Comparison of ENCODE assay signal across 10 mouse cellular contexts in genomic region chr2:116020451-116020951, GRCm38 (mm10). TPM values are rescaled to one million over a fixed set of nuclear protein-coding genes. Genes with fewer than 3 reads are reported as not detected.
DNase-seq lines count a peak whose midpoint lies in the region; ATAC-seq and TF ChIP-seq lines count a peak whose summit lies in the region.
"Had no signal": no experiment of that assay in that cellular context is flagged by ENCODE, and none has a peak within 500 bp of the region (broad histone marks: within the 10 kb centered on the region; RNA-seq: fewer than 3 reads in every experiment).

No protein-coding gene starts in this region.

- peaks cover 2% of the 10 kb centered on the region; the same call in 1 of the 2 replicates for H3K36me3 ChIP-seq in heart, embryonic 16.5 days (ENCODE audit: control insufficient read depth, insufficient read depth)
- peaks cover 32% of the 10 kb centered on the region for H3K36me3 ChIP-seq in forebrain, embryonic 14.5 days (ENCODE audit: control insufficient read depth, insufficient read depth, low read length)
- no peaks in the 10 kb centered on the region for H3K36me3 ChIP-seq in limb, embryonic 15.5 days
- H3K36me3 ChIP-seq: lung, embryonic 15.5 days had no signal

- no peaks in the 10 kb centered on the region for H3K27me3 ChIP-seq in heart, embryonic 16.5 days (ENCODE audit: control insufficient read depth, insufficient read depth, low read length)
- H3K27me3 ChIP-seq in forebrain, embryonic 14.5 days (replicated peaks; ENCODE audit: control insufficient read depth, insufficient read depth, low read length): no peaks in the 10 kb centered on the region
- H3K27me3 ChIP-seq in limb, embryonic 15.5 days: no peaks in the 10 kb centered on the region
- H3K27me3 ChIP-seq: lung, embryonic 15.5 days had no signal

- no peak for TF ChIP-seq POLR2A in olfactory bulb, adult 2 months (IDR thresholded peaks at IDR 0.05; ENCODE audit: insufficient read depth, low read depth, low read length)

- DNase-seq in heart, postnatal 36 days: no peak
- DNase-seq in forebrain, embryonic 14.5 days (ENCODE audit: low spot score): peak; percentile 45
- no peak for DNase-seq in adrenal gland, postnatal 14 days
- no peak for DNase-seq in left cerebral cortex, adult 9 months (ENCODE audit: low spot score in 2 of 2)
- no peak for DNase-seq in MN1 (ENCODE audit: low spot score)
- DNase-seq: gastrocnemius, postnatal 25 days had no signal

- ATAC-seq in heart, embryonic 16.5 days (replicated peaks; ENCODE audit: extremely low read depth, insufficient read depth, low FRiP score): peak; percentile 50
- ATAC-seq in forebrain, embryonic 14.5 days: peak; percentile 40
- ATAC-seq in limb, embryonic 15.5 days (ENCODE audit: insufficient number of reproducible peaks, low FRiP score, low TSS enrichment, low read depth): no peak

- intact Hi-C loops in heart, postnatal 36 days (cut with DNase I): no loop called here

- TF ChIP-seq CTCF in olfactory bulb, adult 2 months (IDR thresholded peaks at IDR 0.05; ENCODE audit: insufficient read depth, low read depth, low read length): no peak

- H3K4me1 ChIP-seq in heart, embryonic 16.5 days (ENCODE audit: control insufficient read depth, insufficient read depth, low read length): peaks cover 27% of the 10 kb centered on the region
- H3K4me1 ChIP-seq in forebrain, embryonic 14.5 days (ENCODE audit: control insufficient read depth, insufficient read depth, low read length): peaks cover 36% of the 10 kb centered on the region
- peaks cover 16% of the 10 kb centered on the region for H3K4me1 ChIP-seq in limb, embryonic 15.5 days
- H3K4me1 ChIP-seq in olfactory bulb, adult 2 months (ENCODE audit: control insufficient read depth, insufficient read depth, low read length): peaks cover 29% of the 10 kb centered on the region

- H3K27ac ChIP-seq in heart, embryonic 16.5 days (ENCODE audit: low read length): peak overlapping the region; percentile 74
- peak overlapping the region; percentile 85 for H3K27ac ChIP-seq in forebrain, embryonic 14.5 days (ENCODE audit: low read depth, low read length)
- H3K27ac ChIP-seq in limb, embryonic 15.5 days: no peak overlapping the region
- peak overlapping the region; percentile 74 for H3K27ac ChIP-seq in olfactory bulb, adult 2 months (ENCODE audit: insufficient read depth, low read depth, low read length)
- H3K27ac ChIP-seq: lung, embryonic 15.5 days had no signal

- no peaks in the 10 kb centered on the region for H3K9me3 ChIP-seq in heart, embryonic 16.5 days (replicated peaks; ENCODE audit: control insufficient read depth, low read length)
- no peaks in the 10 kb centered on the region for H3K9me3 ChIP-seq in forebrain, embryonic 14.5 days (replicated peaks; ENCODE audit: control insufficient read depth, low read length)
- H3K9me3 ChIP-seq in limb, embryonic 15.5 days: no peaks in the 10 kb centered on the region
- H3K9me3 ChIP-seq: lung, embryonic 15.5 days had no signal

- peak overlapping the region; percentile 51 for H3K9ac ChIP-seq in heart, embryonic 16.5 days (ENCODE audit: low read length)
- peak overlapping the region; percentile 54 for H3K9ac ChIP-seq in forebrain, embryonic 14.5 days (ENCODE audit: low read length)
- no peak overlapping the region for H3K9ac ChIP-seq in limb, embryonic 15.5 days
- H3K9ac ChIP-seq: lung, embryonic 15.5 days had no signal

- WGBS in heart, embryonic 16.5 days: 56% methylated on average over 5 of the region's 5 CpGs
- 3% methylated on average over 5 of the region's 5 CpGs for WGBS in forebrain, embryonic 14.5 days
- 31% methylated on average over 5 of the region's 5 CpGs for WGBS in limb, embryonic 15.5 days
- WGBS in olfactory bulb, adult 2 months: 20% methylated on average over 5 of the region's 5 CpGs

- no peak overlapping the region for H3K4me3 ChIP-seq in heart, embryonic 16.5 days (ENCODE audit: low read length)
- 0 out of 2 replicates have a peak overlapping the region, but pooled peaks have one; percentile 5 for H3K4me3 ChIP-seq in forebrain, embryonic 14.5 days (ENCODE audit: low read depth, low read length)
- H3K4me3 ChIP-seq in limb, embryonic 15.5 days: no peak overlapping the region
- H3K4me3 ChIP-seq in olfactory bulb, adult 2 months (ENCODE audit: insufficient read depth, low read depth, low read length): no peak overlapping the region
- H3K4me3 ChIP-seq: lung, embryonic 15.5 days had no signal

- H3K4me2 ChIP-seq in heart, embryonic 16.5 days (ENCODE audit: low read depth, low read length): peak overlapping the region; percentile 35; the same call in 1 of the 2 replicates
- peak overlapping the region; percentile 39 for H3K4me2 ChIP-seq in forebrain, embryonic 14.5 days (ENCODE audit: low read length)
- H3K4me2 ChIP-seq in limb, embryonic 15.5 days: 0 out of 2 replicates have a peak overlapping the region, but pooled peaks have one; percentile 5
- H3K4me2 ChIP-seq: lung, embryonic 15.5 days had no signal

RNA-seq across cellular contexts. Expression of gene Meis2, which starts 45.1 kb away (rescaled TPM):
- polyA plus RNA-seq in heart, embryonic 16.5 days (2015; fragmentation: Nextera tagmentation; extraction: Ambion mirVana): 22.1 and 22.6 TPM in 2 replicates
- total RNA-seq in heart, postnatal 36 days (2021): 10 to 100 TPM; 20.8 to 27.4 TPM
- polyA plus RNA-seq in forebrain, embryonic 14.5 days (2014; fragmentation: Nextera tagmentation; extraction: Ambion mirVana): 99.1 and 114 TPM in 2 replicates
- 13.7 and 17.1 TPM in 2 replicates for polyA plus RNA-seq in limb, embryonic 15.5 days (2015; fragmentation: Nextera tagmentation; extraction: Ambion mirVana)
- 180 and 356 TPM in 2 replicates for polyA plus RNA-seq in olfactory bulb, adult 2 months (2012; ENCODE audit: insufficient read depth, insufficient read length, low replicate concordance, missing spikeins)
- 150 and 159 TPM in 2 replicates for total RNA-seq in adrenal gland, postnatal 14 days (2021)
